Mouse (Mus musculus) right cerebral cortex, postnatal 14 days (tissue): ENCODE measurements around the gene Tub.

ENCODE experiments used
- DNase-seq: peaks from one replicate; pipeline ENCODE4 v3.0.0; 2022

Tub gene

DNA sequence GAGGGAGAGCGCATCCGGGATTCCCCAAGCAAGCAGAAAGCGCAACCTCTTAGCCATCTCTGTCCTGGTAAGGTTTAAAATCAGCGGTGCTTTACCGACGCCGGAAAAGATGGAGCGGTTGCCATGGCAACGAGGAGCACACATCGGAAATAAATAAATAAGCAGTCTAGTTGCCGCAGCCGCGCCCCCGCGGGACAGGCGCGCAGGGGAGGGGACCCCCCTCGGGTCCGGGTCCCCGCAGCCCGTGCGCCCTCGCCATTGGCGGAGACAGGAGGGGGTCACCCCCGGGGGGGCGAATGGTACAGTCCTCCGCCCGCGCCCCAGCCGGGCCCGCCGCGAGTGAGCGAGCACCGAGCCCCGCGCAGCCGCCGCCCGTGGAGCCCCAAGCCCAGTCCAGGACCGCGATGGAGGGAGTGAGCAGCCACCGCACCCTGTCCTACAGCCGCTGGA lies at the start of gene Tub:
Gene Tub, plus strand, starts transcription at position 27 of the 450 bp plus-strand sequence.
- peak; percentile 87 for DNase-seq

DNA sequence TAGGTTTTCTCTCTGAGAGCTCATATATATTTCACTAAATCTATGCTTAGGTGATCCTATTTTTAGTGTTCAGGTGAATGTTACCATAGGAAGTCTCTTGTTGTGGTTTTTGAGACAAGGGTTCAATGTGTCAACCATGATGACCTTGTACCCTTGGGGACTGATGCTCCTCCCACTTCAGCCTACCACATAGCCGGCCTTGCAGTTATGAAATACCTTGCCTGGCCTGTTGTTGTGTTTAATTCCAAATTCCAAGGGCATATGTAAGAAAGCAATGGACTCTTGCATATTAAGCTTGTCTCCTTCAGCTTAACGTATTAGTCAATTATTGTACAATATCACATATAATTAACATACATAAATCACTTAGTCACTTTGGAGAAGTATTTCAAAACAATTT lies 46.2 kb upstream of the Tub start:
- DNase-seq, result no peak

DNA sequence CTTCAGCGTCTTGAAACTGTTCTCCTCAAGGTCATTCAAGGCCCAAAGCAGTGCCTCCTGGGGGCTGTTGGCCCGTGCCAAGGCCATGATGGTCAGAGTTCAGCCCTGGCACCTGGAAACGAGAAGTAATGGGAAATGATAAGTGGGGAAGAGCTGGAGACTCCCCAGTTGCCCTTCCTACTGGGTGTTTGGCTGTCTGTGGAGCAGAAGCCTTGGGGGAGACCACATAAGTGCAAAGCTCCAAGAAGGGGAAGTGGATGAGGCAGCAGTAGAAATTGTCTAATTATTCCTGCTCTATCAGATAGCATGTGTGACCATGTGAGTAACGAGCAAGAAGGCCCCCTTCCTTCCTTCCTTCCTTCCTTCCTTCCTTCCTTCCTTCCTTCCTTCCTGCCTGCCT lies 23.1 kb upstream of the Tub start:
- no peak for DNase-seq

DNA sequence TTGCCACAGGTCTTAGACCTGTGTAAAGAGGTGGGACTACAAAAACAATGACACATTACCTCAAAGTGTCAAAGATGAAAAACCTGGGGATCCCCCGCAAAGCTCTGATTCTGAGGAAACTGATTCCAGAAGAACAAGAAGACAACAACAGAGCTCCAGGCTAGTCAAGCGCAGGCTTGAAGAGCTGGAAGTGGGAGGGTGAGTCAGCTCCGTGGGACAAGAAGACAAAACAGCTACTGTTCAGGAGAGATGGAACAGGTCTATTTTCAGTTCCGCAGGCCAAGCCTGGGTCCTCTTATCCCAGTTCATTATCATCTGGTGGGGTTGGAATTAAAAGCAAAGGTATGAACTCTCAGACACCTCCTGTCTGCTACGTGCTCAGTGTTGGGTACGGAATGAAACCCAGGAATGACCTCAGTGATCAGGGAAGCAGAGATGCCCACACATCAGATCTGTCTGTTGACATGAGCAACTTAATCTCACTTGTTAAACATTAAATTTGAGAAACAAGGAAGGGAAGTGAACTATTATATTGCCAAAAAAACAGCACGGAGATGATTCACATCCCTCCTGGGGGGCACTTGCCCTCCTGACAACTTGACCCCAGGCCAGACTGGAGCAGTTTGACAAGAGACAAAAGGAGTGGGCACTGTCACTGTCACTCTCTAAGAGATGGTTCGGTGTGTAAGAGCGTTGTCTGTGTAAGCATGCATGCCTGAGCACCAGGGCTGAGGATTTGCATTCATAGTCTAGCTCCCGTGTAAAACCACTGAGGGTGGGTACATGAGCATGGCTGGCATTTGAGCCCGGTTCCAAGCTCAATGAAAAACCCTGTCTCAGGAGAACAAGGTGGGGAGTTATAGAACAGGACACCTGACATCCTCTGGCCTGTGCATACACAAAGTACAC lies 21.6 kb upstream of the Tub start:
- DNase-seq, result no peak

DNA sequence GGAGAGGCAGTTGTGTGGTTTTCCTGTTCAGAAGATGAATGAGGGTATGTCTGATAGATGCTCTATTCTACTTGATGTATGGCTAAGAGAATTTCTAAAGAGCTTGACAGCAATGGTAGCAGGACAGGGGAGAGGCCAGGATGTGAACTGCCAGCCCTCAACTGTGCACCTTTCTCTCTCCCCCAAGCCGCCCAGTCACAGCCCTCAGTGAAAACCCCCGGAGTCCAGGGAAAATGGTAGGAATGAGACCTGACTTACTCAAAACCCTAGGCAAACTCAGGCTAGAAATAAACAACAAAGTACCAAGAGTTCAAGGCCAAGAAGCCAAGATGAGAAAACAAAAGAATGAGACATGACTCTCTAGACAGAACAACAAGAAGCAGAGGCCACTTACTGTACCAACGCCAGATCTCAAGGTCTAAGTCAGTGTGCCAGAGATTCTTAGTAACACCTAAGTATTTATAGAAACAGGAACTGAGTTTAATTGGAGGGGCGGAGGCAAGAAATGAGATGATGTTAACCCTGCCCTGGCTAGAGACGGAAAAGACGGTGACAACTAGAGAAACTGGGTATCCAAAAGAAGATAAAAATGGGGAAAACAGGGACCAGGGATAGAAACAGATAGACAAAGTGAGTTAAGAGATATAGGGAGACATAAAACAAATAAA lies 20.3 kb upstream of the Tub start, which contains the start of gene Nlrp10:
Gene Nlrp10, minus strand, starts transcription at position 453 of the 668 bp plus-strand sequence.
- DNase-seq, result no peak

DNA sequence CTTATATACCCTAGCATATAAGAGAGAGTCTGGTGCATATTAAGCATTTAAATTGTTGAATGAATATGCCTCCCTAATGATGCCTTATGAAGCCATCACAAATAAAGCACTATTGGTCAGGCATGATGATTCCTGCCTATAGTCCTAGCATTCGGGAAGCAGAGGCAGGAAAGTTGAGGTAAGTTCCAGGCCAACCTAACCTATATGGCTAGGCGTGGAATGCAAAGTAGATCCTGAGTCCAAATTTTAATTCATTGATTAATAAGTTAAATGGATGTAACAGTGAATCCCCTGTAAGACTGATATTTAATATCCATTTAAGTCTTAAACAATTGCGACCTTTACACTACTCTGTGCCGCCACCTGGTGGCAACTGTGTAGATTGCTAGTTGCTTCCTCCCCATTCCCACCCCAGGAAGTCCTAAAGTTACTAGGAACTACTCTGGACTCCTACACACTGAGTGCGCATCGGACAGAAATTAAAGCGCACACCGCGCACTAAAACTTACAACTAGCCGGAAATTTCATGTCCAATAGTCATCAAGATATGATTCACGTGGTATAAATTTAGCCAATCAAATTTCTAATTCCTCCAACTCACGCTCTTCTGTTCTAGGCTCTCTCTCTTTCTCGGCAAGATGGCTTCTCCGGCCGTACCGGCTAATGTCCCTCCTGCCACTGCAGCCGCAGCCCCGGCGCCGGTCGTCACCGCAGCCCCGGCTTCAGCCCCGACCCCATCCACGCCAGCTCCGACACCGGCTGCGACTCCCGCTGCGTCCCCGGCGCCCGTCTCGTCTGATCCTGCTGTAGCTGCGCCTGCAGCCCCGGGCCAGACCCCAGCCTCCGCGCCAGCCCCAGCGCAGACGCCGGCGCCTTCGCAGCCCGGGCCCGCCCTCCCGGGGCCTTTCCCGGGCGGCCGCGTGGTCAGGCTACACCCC lies 16.1 kb upstream of the Tub start, which contains the start of gene Eif3f:
Gene Eif3f, plus strand, starts transcription at position 624 of the 938 bp plus-strand sequence.
- DNase-seq, result peak; percentile 90

DNA sequence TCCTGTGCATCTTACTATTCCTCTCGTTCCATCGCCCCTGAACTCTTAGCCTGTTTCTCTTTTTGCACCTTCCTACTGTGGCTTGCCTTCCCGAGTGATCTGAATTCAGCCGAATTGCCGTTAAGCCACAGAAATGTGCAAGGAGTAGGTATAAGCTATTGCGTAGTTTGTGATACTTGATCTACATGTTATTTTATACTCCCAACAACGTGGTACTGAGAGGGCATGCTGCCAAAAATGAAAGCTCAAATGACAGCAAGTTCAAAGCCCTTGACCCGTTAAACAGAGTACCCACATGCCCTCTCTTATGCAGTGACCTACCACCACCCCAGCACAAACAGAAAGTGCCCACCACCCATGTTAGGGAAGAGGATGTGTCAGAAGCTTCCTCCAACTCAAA lies 15.3 kb upstream of the Tub start:
- no peak for DNase-seq

DNA sequence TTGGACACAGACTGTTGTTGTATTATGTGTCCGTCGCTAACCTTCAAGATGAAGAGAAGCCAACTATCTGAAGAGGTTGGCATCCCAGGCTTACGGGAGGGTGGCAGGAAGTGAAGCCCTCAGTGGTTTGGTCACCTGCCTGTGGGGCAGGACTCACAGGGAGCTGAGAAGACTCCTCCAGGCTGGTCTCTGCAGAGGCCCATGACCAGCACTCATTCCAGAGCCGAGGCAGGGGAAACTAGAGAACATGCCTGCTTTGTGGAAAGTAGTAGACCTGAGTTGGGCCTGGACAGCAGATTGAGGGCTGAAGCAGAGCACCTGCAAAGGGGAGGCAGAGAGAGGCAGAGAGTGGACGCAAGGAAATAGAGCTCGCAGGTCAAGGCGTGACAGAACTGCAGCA lies 14.7 kb upstream of the Tub start:
- no peak for DNase-seq

DNA sequence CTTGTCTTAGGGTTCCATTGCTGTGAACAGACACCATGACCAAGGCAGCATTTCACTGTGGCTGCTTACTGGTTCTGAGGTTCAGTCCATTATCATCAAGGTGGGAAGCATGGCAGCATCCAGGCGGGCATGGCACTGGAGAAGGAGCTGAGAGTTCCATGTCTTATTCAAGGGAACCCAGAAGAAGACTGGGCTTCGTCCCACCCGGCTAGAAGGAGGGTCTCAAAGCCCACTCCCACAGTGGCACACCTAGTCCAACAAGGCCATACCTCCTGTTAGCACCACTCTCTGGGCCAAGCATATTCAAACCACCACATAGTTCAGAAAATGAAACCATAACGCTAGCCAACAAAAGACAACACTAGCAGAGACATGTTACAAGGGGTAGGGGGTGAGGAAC lies 13.5 kb upstream of the Tub start:
- no peak for DNase-seq

DNA sequence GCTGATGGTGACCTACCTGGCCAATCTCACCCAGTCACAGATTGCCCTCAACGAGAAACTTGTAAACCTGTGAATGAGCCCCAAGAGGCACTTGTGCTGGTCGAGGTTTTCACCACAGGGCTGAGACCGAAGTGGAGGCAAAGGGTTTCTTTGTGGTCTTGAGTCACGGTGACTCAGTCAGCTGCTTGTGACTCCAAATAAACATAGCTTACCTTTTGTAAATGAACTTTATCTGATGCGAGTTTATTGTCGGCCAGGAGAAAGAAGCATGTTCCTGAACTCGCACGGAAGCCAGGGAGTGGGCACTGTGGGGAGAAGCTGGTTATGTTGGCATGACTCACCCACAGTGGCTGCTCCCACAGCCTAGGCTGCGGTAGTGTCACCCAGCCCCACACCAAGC lies 8.7 kb upstream of the Tub start:
- DNase-seq, result no peak

DNA sequence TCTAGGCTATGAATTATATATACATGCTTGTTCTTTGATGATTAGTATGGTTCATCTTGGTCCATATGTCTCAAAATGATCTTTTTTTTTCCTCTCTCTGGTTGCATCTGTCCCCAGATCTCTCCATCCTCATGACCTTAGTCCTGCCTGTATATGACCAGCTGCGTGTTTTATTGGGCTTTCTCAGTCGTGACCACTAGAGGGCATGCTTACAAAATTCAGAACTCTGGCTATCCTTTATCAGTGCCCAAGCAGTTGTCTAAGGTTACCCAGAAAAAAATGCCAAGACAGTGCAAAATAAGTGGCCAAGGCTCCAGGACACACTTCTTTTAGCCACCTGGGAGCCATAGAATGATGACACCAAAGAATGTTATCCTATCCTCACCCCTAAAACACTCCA lies 6.1 kb upstream of the Tub start:
- DNase-seq, result no peak

DNA sequence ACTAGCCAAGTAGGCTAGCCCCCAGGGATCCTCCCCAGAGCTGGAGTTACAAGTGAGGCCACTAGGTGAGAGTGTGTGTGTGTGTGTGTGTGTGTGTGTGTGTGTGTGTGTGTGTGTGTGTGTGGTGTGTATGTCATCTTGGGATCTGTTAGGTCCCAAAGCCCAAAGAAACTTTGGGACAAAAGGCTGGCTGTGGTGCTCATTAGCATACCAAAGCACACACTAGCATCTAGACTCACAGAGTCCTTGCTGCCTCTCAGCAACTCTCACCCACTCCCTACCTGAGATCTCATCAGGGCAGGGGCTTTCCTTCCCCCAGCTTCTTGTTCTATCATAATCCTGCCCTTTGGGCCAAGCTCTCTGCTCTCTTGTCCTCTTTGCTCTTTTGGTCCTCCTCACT lies 1.5 kb upstream of the Tub start:
- no peak for DNase-seq

DNA sequence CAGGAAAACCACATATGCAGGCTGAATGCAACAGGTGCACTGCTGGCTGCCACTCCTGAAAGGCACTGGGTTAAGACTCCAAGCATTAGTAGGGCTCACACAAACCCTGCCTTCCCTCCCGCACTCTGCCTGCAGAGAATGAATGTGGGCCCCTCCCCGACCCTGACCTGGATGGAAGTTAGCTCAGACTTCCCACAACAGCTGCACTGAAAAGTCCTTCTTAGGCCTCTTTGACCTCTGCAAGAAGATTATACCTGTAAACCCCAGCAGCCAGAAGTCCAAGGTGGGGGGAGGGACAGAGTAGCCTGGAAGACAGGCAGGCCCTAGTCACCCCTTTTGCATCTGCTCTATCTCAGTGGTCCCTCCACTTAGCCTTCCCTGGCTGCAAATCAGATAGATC lies 837 bp upstream of the Tub start:
- DNase-seq, result no peak

DNA sequence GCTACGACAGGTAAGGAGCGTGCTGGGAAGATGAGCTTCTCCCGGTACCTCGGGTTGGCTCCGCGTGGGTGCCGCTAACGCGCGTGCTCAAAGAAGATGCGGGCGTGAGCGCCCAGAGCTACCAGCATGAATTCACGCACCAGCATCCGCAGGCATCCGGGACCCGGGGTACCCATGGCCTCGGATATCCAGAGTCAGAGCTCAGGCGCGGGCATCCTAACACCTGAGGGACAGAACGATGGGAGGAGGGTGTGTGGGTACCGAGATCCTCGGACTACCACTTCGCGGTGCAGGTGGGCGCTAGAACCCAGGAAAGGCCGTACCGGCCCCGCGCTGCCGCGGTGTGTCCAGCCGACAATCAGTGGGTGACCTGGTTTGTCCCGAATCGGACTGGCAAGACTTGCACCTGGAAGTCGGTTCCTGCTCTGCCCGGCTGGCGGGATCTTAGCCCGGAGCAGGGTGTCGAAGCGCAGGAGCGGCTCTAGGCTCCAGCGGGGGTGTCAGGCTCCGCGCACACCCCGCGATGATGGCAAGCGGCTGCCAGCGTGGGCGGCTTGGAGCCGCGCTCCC lies 709 bp downstream of the Tub start:
- DNase-seq, result peak; percentile 57

DNA sequence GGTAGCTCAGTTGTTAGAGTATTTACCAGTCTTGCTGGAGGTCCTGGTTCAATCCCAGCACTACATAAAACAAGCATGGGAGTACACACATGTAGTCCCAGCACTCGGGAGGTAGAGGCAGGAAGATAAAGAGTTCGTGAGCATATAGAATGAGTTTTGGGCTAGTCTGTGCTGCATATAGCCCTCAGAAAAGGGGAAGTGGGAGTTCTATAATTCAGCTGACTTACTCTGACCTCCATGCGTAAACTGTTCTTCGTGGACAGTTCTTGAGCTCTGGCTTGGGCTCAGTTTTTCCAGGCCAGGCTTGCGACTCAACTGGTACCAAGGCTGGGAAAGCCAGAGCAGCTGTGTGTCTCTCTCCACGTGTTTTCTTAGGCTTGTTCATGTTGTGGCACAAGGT lies 2.7 kb downstream of the Tub start:
- no peak for DNase-seq

DNA sequence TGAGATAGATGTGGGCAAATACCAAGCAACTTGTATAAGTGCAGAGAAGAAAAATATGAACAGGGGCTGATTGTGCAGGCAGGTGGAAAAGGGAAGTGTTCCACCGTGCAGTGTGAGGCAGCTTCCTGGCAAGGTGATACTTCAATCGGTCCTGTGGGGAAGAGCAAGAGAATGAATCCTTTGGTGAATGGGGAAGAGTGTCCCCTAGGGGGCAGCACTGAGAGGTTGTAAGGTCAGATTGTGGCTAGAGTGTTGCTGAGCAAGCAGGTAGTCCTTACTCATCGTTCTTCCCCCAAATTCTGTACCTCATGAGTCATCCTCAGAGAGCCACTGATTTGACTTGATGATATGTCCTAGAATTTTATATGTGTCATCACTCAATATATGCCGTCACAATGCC lies 4.0 kb downstream of the Tub start:
- DNase-seq, result peak; percentile 44

DNA sequence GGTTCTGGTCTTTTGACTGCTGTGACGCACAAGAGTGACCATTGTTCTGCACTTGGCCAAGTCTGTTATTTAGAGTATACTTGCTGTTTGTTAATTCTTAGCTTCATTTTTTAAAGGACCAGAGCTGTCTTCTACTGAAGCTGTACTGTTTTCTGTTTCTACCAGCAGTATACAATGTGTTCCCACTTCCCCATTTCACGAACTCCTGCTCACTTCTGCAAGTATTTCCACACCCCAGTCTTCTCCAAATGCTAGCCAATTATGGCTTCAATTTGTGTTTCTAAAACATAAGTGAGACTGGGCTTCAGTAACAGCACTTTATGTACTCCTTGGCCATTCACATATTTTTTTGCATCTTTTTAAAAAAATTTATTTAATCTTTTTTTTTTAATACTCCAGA lies 7.6 kb downstream of the Tub start:
- no peak for DNase-seq

DNA sequence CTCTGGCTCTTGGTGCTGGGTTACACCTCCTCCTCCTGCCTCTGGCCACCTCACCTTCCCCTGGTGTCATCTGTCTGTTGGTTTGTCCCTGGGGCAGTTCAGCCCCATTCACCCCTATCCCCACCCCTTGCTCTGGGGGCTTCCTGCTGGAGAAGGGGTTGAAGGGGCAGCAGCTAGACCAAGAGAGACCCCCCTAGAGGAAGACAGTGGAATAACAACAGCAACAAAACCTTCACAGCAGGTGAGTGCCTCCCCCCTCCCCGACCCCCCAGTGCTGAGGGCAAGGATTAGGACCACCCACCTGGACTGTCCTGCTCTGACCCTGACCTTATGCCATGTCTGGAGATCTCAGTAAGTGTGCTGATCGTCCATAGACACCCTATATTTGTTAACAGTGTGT lies 15.8 kb downstream of the Tub start:
- no peak for DNase-seq

DNA sequence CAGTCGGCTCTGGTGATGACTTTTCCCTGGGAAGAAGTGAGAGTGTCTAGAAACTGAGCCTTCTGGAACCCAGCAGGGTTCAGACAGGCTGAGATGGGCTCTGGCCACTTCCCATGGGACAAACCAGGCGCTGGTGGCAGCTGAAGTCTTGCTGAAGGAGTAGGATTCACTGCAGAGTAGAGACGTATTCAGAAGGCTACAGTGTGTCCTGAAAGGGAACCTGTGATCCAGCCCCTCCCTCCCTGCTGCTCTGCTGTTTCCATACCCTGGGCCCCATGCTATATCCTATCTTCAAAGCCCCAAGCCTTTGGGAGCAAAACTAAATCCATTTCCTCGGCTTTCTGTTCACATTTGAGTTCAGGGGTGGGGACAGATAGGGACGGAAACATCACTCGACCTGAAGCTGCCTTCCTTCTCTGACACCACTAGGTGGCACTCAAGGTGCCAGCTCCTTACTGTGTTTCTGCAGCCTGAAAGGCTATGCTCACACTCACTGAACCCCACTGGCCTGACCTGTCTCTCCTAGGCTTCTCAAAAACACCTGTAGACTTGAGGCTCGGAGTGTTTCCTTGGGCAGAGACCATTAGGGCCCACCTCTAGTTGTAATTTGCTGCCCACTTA lies 16.7 kb downstream of the Tub start:
- DNase-seq, result no peak

DNA sequence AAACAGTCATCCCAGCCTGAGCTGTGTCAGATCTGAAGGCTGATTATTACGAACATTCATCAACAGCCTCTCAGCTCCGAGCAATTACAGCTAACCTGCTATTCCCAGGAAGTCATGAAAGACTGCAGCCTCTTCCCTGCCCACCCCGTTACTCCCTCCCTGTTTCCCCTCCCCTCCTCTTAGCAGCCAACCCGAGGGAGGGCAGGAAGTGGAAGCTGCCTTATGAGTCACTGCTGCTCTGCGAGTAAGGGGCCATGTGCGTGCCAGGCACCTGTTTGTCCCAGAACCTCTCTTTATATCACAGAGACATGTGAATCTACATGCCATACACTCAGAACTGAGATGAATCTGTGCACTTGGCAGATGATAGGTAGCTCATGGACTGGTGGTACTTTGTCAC lies 18.1 kb downstream of the Tub start:
- DNase-seq, result no peak

DNA sequence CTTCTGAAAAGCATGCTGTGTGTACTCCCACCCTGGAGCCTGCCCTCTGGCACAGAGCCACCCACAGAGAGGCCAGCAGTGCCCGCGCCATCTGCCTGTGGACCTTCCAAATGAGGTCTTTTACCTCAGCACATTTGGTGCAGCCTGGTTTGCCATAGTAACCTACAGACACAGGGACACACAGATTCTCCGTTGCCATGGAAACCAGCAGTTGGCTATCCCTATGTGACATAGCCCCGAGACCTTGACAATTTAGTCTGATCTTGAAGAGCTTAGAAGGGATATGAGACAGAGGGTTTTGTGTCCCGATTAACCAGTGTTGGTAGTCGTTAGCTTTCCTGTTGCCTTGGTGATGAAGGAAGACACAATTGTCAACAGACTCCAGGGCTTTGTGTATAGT lies 22.1 kb downstream of the Tub start:
- DNase-seq, result peak; percentile 39
